Mouse (Mus musculus): ENCODE data around the gene Fcer2a. TPM values are rescaled to one million over a fixed set of nuclear protein-coding genes. Genes with fewer than 3 reads are reported as not detected.

Gene Fcer2a
- total RNA-seq, 2 experiments from 2014 or later = 2.5 to 3.4 TPM

DNA sequence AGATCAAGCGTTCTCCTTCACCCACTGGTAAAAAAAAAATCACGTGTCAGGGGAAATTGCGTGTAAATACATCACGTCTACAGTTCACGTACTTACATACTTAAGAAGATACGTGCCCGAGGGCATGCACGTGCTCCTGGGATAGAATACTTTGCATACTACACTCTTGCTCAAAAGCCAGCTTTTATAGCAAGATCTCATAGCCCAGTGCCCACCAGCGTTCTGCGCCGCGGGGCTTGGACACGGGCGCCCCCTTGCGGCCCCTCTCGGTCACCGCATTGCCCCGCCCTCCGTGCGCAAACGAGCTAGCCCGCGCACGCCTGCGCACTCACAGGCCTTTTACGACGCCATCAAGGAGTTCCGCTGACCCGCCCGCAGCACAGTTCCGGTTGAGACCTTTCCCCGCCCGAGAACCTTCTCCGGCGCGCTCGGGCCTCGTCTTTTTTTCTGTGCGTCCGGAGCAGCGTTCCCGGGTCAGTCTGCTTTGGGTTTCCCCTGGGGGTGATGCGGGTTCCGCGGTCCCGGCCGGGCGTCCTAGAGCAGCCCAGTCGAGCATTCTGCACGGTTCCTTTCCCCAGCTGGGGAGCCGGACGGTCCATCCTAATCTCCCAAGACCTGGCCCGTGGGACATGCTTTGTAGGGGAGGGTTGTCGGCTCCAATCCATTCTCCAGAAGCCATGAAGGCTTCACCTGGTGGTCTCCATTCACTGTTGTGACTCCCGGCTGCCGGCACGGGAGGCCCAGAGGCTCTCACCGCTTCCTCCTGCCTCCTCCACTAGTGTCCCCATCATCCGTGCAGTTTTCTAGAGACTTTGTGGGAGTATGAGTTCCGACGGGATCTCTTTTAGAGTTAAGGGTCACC, 17.6 kb downstream of the Fcer2a start, which contains the start of gene Trappc5:
Gene Trappc5 (plus strand): TSS at position 169 of the 862 bp plus-strand sequence.
- peak; percentile 97 for DNase-seq

- no peak for DNase-seq
These were observed 19.3 kb downstream of the Fcer2a start for GRCm38 (mm10) chr8:3674671-3675070.

DNA sequence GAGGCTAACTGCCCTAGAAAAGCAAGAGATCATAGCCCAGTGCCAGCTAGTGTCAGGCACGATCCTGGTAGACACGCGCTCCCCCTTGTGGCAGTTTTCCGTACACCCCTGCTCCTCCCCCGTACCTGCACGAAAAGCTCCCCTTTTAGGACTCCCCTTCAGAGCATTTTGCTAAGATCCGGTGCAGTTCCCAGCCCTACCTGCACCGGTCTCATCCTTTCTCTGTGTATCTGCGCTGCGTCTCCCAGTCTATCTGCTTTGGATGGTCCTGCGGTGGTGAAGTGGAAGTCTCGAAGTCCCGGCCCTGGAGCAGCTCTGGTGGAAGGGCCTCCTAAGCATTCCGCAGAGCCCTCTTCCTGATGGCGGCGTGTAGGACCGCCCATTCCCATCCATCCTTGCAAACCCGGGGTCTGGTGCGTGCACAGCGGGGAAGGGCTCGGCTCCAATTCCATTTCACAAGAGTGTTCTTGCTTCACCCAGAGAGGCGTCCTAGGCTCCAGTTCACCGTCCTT, 21.9 kb downstream of the Fcer2a start, which contains the start of gene Fcor:
Gene Fcor (minus strand): TSS at position 383 of the 512 bp plus-strand sequence.
- DNase-seq = peak; percentile 91

DNA sequence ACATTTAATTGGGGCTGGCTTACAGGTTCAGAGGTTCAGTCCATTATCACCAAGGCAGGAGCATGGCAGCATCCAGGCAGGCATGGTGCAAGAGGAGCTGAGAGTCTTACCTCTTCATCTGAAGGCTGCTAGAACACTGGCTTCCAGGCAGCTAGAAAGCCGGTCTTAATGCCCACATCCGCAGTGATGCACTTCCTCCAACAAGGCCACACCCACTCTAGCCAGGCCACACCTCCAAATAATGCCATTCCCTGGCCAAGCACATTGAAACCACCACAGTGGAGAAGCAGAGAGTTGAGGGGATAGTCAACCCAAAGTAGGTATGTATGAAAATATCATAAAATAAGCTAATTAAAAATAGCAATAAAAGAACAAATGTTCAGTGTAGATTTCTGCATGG, 23.6 kb downstream of the Fcer2a start:
- DNase-seq = no peak

DNA sequence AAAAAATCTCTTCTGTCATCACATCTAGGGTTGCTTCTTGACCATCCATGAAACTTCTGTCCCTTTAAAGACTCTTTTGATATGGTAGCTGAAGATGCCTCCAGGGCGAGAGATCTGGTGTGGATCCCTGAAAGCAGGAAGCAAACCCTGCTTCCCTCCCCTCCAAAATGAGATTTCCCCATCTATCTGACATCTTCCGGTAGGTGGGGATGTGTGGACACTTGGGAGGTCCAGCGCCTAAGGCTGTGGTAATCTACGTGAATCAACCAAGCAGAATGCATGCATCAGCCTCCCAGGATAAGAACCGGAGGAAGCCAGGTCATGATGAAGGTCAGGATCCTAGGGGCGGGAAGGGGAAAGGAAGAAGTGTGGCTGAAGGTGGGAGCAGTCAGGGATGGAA, 28.5 kb downstream of the Fcer2a start, which contains the start of gene Mcemp1:
Gene Mcemp1 (plus strand): TSS at position 248 of the 400 bp plus-strand sequence.
- DNase-seq = no peak

- no peak for DNase-seq
These were observed 29.6 kb downstream of the Fcer2a start for GRCm38 (mm10) chr8:3664405-3664804.

DNA sequence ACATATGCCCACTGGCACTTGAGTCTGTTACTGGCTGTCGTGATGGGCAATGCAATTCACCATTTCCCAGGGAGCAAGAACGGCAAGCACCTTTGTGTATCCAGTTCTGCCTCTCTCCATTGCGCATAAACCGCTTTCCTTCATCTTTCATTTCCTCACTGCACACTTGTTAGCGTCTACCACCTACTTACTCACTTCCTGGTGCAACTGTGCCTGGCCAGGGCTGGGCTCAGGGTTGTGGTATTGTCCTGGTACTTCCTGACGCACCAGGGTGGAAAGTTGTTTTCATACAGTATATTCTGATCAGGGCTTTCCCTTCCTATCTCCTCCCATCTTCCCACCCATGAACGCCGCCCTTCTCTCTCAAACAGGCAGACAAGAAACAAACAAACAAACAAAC, 33.1 kb downstream of the Fcer2a start:
- no peak for DNase-seq

DNA sequence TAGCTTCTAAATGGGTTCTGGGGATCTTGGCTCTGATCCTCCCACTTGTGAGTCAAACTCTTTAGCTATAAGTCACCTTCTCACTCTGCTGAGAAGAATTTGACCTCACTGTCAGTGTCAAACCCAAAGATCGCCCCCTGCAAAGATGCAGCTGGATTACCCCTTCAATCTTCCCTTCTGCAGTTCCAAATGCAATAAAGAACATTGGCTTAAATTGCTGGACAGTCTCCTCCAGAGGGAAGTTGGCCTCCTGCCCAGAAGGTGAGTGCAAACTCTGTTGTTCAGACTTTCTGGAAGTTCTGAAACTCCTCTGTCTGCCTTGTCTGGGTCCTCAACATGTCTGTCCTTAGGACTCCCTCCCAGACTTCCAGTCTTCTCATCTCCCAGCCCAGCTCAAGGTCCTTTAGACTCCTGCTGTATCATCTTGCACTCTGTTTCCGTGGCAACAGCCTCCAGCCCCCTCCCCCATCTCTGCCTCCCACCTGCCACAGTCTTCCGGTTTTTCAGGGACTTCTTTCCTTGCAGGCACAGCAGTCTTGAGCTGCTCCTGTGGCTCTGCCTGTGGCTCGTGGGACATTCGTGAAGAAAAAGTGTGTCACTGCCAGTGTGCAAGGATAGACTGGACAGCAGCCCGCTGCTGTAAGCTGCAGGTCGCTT, 37.1 kb downstream of the Fcer2a start:
- DNase-seq = peak; percentile 44

GRCm38 (mm10) chr8:3655526-3655925, 38.4 kb downstream of the Fcer2a start, which contains the start of gene Retn:
Gene Retn, plus strand, starts transcription at chr8:3655770.
- peak; percentile 55 for DNase-seq

DNA sequence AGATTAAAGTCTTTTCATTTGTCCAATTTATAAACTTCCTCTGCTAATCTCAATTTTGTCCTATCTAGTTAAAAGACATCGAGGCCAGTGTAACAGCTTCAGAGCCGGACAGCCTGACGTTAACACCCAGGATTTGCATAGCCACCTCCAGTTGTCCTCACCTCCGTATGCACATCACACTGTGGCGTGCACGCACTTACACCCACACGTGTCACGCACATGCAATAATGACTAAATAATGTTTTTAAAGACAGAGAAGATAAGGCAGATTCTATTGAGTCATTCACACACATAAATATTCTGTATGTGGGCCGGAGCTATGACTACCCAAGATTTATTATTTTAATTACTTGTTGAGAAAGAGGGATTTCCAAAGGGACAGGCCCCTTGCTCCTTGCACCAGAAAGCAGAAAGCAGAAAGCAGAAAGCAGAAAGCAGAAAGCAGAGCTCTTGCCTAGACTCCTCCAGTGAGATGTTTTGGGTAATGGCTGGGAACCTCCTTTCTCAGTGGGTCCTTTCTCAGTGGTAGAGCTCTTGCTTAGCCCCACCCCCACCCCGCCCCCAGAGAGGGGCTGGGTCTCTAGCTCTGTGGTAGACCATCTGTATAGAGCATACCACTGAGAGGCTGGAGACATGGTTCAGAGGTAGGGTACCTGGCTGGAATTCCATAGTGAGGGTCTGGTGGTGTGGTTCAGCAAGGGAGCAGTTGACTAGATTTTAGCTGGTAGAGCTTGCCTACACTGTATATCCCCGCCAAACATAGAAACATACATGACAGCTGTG, 39.1 kb downstream of the Fcer2a start:
- no peak for DNase-seq

GRCm38 (mm10) chr8:3652845-3653244, 41.1 kb downstream of the Fcer2a start:
- DNase-seq = no peak

DNA sequence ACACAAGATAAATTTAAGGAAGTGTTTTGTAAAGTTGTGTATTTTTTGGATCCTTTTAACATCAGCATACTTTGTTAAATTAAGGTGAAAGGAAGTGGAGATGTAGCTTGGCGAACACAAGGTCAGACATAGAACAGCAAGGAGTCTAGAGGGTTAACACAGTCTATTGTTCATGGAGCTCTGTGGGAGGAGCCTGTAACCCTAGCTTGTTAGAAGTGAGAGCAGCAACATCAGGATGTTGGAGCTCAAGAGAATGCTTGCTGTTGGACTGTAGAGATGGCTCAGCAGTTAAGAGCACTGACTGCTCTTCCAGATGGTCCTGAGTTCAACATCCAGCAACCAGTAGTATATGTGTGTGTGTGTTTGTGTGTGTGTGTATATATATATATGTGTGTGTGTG, 45.0 kb downstream of the Fcer2a start:
- DNase-seq = no peak

DNA sequence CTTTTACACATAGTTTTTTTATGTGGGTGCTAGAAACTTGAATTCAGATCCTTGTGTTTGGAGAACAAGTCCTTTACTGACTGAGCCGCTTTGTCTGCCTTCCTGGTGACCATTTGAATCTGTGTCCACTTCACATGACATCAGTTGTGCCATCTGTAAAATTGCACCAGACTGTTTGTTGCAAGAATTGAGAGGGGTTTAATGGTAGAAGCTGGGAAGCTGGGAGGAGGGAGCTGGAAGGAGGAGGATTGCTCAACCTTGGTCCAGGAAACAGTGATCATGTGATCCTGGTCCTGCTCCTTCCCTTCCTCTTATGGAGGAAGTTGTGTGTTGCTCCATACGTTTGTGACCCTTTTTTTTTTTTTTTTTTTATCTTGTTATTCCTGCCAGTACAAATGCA, 45.7 kb downstream of the Fcer2a start:
- DNase-seq = no peak

- DNase-seq = no peak
These were observed 46.4 kb downstream of the Fcer2a start for GRCm38 (mm10) chr8:3647561-3647960.

- peak; percentile 22 for DNase-seq
These were observed 47.0 kb downstream of the Fcer2a start for GRCm38 (mm10) chr8:3646824-3647531.

GRCm38 (mm10) chr8:3645804-3646203, 48.2 kb downstream of the Fcer2a start:
- DNase-seq = peak; percentile 78

Other genes with a start within 250 kb of the Fcer2a start
- 10 to 100 TPM; 13.3 to 16.1 TPM for gene Pex11g, start 226.5 kb downstream of the Fcer2a start, total RNA-seq (2021)
- under 1 TPM in 1 of 2 experiments, not detected in 1; 0.27 TPM for gene Tex45, start 223.3 kb downstream of the Fcer2a start, total RNA-seq (2021)
- gene Zfp358, start 201.0 kb downstream of the Fcer2a start, total RNA-seq (2021) = 10 to 100 TPM; 23.9 to 25.3 TPM
- 10 to 100 TPM; 30.2 to 37.6 TPM for gene Mcoln1, start 193.7 kb downstream of the Fcer2a start, total RNA-seq (2021)
- gene Pnpla6, start 178.8 kb downstream of the Fcer2a start, total RNA-seq (2021) = 10 to 100 TPM; 24.2 to 39.3 TPM
- gene C330021F23Rik, start 126.2 kb downstream of the Fcer2a start, total RNA-seq (2021) = 1 to 10 TPM in 1 of 2 experiments, under 1 TPM in 1; 0.61 to 1.9 TPM
- 10 to 100 TPM in 1 of 2 experiments, 1 to 10 TPM in 1; 9.1 to 13.8 TPM for gene Camsap3, start 106.9 kb downstream of the Fcer2a start, total RNA-seq (2021)
- gene Xab2, start 72.9 kb downstream of the Fcer2a start, total RNA-seq (2021) = 10 to 100 TPM; 33.1 to 33.9 TPM
- gene Pet100, start 72.6 kb downstream of the Fcer2a start, total RNA-seq (2021) = 100 to 1,000 TPM; 104 to 118 TPM
- gene Pcp2, start 68.6 kb downstream of the Fcer2a start, total RNA-seq (2021) = not detected
- 10 to 100 TPM; 70.1 to 89.1 TPM for gene Stxbp2, start 63.2 kb downstream of the Fcer2a start, total RNA-seq (2021)
- 10 to 100 TPM in 1 of 2 experiments, 1 to 10 TPM in 1; 3.7 to 33.4 TPM for gene Retn, start 38.4 kb downstream of the Fcer2a start, total RNA-seq (2021)
- 1 to 10 TPM; 1.2 to 1.7 TPM for gene Mcemp1, start 28.4 kb downstream of the Fcer2a start, total RNA-seq (2021)
- 10 to 100 TPM; 28.3 to 29.9 TPM for gene Fcor, start 21.8 kb downstream of the Fcer2a start, total RNA-seq (2021)
- gene Trappc5, start 17.9 kb downstream of the Fcer2a start, total RNA-seq (2021) = 10 to 100 TPM; 19.5 to 23.1 TPM
- 10 to 100 TPM in 1 of 2 experiments, 1 to 10 TPM in 1; 7.4 to 14.3 TPM for gene Clec4g, start 26.5 kb upstream of the Fcer2a start, total RNA-seq (2021)
- gene Cd209a, start 54.8 kb upstream of the Fcer2a start, total RNA-seq (2021) = under 1 TPM; 0.63 to 0.79 TPM
- not detected for gene Cd209e, start 160.1 kb upstream of the Fcer2a start, total RNA-seq (2021)
- gene Cd209d, start 184.4 kb upstream of the Fcer2a start, total RNA-seq (2021) = 1 to 10 TPM in 1 of 2 experiments, under 1 TPM in 1; 0.88 to 1.3 TPM
- 1 to 10 TPM; 7.8 to 8.7 TPM for gene Cd209b, start 232.7 kb upstream of the Fcer2a start, total RNA-seq (2021)

All from adrenal gland, postnatal 10 days (tissue).